Mouse (Mus musculus) thymus, postnatal 36 days (tissue): ENCODE measurements at regions not wholly inside any gene's neighbourhood (a gene's known extent, or its start where the extent isn't known, plus 50 kb on each side); places are given as distances from the start of the nearest gene placed in this dataset.

ENCODE experiments used
- DNase-seq, 2 experiments: peaks; one replicate each; pipeline ENCODE4 v3.0.0; 2022; ENCODE audit warnings: mixed read lengths in 2 of 2

- no peak for DNase-seq
Measured at GRCm38 (mm10) chr15:86738356-86738755, 524.1 kb downstream of the Tbc1d22a start.

GRCm38 (mm10) chr15:86738776-86739175 lies 524.5 kb downstream of the Tbc1d22a start:
- no peak for DNase-seq

DNA sequence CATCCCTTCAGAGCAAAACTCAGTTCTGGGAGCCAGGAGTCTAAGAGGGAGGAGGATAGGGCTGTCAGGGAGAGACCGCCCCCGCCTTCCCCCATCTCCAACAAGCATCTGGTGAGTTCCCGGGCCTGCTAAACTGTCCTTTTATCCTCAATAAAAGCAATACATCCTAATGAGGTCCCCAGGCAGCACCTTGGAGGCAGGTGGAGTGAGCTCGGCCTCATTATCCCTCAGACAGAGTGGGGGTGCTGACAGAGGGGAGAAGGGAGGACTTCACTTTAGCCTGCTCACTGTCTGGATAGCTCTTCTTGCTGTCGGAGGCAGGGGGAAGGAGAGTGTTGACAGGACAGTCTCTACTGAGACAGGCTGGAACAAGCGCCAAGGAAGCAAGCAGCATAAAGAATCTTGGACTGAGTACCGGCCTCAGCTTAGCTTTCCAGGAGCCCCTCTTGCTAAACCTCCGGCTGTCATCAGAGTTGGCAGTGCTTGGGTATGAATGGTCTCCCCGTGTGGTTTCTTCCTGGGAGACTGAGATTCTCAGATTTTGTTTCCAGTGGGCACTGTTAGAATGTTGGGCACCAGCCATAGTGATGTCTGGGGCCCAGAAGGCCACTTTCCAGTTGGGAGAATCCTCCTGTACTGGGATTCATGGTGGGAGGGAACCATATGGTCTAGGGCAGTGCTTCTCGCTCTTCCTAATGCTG lies 537.3 kb downstream of the Tbc1d22a start:
- DNase-seq, result no peak

DNA sequence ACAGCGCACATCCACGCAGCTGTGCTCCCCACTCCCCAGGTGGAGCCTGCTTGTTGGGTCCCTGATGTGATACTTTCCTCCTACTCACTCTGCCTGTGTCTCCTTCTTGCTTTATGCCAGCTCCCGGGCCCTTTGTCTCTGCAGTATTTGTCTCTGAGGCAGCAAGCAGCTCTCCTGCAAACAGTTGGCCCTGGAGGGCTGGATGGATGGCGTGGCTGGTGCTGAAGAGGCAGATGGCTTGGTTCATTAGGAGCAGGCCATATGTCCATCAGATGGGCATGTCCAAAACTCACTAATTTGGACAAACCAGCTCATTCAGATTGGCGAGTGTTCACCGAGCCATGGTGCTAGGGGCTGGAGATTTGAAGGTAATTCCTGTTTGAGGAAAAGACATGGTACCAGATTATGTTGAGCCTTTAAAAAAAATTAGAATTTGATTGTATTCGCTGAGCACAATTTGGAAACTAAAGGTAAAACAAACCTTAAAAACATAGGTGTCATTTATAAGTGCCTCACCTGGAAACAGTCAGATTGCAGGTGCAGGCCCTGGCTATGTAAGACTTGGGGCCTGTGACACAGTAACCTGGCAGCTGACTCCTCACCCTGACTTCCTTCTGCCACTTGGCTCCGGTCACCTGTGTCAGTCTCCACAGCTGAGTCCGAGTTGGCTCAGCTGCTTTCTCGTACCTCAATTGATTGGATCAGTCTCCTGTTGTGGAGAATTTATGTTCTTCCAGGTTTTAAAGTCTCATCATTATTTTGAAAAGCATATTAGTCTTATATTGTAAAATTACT lies 549.5 kb downstream of the Tbc1d22a start:
- no peak for DNase-seq

GRCm38 (mm10) chr15:86767623-86768022 lies 553.4 kb downstream of the Tbc1d22a start:
- no peak for DNase-seq

DNA sequence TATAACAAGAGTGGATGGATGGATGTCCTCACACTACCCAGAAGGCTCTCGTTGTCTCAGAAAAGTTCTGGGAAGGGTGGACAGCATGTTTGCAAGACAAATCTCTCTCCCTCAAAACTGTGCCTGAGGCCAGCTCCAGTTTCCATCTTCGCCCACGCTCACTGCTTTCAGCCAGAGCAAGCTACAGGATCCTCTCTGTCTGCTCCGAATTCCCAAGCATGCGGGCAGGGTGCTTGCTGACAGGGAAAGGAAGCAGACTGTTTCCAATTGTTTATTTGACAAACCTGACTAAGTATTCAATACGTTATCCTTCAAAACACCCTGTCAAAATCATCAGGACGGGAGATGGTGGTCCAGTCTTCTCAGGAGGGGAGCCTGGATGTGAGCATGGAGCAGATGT lies 558.8 kb downstream of the Tbc1d22a start:
- DNase-seq, result no peak

GRCm38 (mm10) chr15:86777998-86778397 lies 563.7 kb downstream of the Tbc1d22a start:
- DNase-seq, result no peak

DNA sequence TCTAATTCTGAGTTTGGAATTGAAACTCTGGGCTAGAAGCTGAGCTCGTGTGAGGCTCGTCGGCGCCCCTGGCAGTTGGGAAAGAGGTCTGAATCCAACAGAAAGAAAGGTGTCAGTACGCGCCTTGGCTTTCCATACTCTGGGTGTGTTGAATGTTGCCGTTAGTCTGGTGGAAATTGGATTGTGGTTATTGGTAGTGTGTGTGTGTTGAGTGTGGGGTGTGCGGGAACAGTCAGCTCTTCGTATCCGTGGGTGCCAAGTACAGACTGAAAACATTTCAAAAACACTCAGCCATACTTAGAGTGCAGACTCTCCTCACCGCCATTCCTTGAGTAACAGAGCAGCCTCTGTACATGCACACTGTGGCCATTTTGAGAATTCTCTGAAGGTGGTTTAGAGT lies 566.9 kb downstream of the Tbc1d22a start:
- DNase-seq, result no peak

GRCm38 (mm10) chr15:86794716-86795115 lies 580.5 kb downstream of the Tbc1d22a start:
- DNase-seq, result no peak

GRCm38 (mm10) chr15:86798474-86799178 lies 584.4 kb downstream of the Tbc1d22a start:
- no peak for DNase-seq

DNA sequence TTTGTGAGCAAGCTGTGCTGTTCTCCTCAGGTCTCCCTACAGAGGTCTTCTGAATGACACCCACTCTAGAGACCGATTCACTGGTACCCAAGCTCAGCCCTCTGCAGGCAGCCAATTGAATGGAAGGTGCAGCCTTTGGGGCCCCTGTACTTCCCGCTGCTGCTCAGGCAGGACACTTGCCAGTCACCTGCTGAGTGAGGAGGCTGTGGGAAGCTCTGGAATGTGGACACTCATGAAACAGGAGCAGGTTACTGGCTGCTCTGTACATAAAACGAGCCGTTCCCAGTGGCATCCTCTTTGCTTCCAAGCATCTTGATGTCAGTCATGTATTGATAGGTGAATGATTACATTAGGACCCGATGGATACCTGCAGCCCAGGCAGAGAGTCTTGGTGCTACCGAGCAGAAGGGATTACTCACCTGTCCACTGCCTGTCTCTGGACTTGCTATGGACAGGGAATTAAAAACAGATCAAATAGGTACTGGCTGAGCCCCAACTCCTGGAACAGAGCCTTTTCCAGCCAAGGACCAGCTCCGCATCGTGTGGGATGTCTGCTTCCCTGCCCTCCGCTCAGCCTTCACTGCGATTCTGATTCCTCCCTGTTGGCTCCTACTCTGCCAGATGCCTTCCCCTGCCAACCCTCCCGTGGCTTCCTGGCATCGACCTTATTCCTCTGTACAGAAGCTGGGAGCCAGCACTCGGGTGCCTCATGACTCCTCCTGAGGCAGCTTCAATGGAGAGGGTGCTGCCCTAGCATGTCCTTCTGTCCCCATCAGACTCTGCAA lies 593.2 kb downstream of the Tbc1d22a start:
- no peak for DNase-seq

- DNase-seq, result no peak
Measured at GRCm38 (mm10) chr15:86811821-86812220, 597.6 kb downstream of the Tbc1d22a start.

DNA sequence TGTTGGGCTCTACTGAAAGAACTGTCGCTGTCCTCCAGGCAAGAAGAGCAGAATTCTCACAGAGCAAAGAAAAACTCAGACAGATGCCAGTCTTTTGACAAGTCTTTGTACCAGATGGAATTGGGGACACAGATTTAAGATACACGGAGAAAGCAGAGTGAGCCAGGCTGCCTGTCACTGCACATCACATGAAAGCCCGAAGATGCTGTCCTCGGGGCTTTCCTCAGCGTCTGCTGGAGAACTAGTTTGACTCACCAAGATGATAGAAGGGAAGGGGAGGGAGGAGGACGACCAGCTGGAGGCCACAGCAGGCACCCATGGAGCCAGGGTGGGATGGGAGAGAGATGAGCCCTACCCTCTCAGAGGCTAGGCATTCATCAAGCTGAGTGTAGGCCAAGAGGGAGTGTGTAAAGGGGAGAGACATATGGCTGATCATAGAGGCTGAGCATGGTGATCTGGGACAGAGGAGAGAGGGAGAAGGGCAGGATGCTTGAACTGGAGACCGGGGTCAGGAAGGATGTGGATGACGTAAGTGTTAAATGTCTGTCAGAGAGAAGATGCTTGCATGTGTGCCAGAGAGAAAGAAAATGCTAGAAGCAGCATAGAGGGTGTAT lies 600.7 kb downstream of the Tbc1d22a start:
- DNase-seq, result no peak

DNA sequence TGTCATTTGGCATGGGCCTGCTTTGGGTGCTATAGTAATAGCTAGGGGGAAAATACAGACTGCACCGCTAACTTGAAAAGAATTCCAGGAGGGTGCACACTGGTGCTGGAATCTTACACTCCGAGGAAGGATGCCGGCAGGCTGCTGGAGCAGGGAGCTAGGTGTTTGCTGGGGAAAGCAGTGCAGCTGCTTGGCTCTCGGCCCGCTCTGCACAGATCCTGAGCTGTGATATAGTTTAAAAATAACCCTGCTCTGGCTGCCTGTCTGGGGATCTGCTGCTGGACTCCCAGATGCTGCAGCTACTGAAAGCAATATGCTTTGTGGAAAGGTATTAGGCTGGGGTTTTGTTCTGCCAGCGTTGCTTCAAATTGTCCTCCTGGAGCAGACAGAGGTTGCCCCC lies 621.7 kb downstream of the Tbc1d22a start:
- no peak for DNase-seq

DNA sequence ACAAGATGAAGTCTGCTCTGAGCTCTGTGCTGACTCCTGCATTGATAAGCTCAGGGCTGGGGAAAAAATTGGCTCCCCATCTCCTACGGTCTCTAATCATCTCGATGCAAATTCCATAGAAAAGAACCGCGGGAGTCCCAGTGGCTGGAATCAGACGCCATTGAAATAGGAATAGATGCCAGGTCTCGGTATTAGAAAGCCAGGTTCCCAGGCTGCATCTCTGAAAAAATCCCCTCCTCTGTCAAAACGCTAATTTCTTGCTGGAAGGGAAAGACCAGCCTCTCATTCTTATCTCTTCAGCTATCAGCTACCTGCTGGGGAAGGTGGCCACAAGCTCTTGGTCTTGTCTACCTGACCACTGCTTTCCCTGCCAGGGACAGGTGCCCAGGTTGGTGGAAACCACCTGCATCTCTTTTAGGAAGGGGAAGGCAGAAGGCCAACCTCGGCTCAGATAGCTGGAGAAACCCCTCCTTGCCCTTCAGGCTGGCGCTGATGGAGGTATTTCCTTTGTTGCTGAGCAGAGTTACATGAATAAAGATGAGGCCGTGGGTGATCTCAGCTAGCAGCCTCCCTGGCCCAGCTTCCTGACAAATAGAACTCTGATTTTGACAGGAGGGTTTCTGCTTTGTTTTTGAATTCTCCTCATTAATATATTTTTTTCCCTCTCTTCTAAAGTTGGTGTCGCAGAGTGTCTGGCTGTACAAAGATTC lies 638.1 kb downstream of the Tbc1d22a start:
- no peak for DNase-seq

DNA sequence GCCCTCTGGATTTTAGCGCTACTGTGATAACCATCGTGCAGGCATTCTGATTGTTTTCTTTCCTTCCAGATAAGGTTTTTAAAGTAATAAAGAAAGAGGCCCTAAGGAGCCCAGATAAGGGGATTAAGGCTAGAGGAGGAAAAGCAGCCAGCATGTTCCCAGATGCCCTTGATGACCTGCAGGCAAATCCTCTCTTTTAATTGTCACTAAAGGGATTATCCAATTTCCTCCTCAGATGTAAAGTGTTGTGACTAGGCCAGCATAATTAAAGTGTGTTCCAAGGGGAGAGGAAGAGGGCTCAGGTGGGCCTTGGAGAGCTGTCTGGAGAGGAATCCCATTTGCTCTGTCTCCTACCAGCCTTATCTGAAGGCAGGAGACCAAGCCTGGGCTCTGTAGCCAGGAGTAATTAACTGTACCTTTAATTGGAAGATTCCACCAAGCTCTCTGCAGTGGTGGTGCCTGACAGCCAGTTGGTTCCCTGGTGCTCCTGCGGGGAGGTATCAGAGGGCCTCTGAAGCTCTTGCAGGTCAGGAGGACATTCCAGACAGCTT lies 644.2 kb downstream of the Tbc1d22a start:
- no peak for DNase-seq

- no peak for DNase-seq
Measured at GRCm38 (mm10) chr15:86875721-86876309, 661.6 kb downstream of the Tbc1d22a start.

DNA sequence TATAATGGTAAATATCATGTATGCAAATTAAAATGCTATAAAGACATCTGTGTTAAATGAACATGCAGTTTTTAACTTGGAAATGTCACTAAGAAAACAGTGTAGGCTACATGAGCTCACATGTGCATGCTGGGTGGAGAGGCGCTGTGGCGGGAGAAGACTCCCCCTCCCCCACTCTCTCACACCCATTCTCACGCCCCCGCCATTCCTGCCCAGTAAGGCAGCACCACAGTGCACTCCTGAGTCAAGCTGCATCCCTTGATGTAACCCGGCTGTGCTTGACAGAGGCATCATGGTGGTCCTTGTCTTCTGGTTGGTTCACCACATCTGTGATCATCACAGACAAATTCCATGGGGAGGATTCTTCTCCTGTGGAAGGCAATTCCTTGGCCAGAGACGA lies 647.1 kb upstream of the Fam19a5 start:
- no peak for DNase-seq

DNA sequence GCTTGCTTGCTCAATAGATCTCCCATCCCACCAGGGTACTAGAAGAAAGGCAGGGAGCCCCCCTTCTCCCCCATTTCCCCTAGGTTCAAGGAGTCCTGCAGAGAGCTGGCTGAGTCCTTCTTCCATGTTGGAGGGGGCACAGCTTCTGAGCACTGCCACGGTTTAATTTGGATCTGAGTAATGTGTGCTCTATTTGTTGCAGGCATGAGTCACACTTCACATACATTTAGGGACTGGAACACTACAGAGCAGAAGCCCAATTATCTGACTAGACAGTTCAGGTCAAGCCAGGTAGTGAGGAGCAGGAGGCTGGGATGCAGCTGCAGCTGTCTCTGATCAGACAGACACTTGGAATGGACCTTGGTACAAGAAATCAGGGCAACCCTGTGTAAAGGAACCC lies 644.1 kb upstream of the Fam19a5 start:
- no peak for DNase-seq

- no peak for DNase-seq
Measured at GRCm38 (mm10) chr15:86903006-86903405, 641.1 kb upstream of the Fam19a5 start.

DNA sequence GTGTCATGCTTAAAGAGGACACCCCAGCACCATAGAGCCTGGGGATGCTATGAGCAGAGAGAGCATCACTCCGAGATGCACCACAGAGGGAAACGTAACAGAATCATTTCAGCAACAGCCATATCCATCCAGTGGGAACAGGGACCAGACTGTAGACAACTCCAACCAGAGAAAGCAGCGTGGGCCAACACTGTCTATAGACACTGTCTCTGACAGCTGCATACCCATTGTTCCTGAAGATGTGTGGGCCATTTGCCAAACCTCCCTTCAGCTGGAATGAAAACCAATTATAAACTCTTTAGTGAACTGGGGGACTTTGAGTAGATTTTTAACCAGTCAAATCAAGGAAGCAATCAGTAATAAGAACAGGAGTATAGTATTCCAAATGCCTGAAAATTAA lies 630.8 kb upstream of the Fam19a5 start:
- DNase-seq, result no peak
